Mouse (Mus musculus): ENCODE results near the gene Tomm40l. TPM values are rescaled to one million over a fixed set of nuclear protein-coding genes. Genes with fewer than 3 reads are reported as not detected.
A peak's percentile ranks its signal among the peaks of the same experiment; 100 is the strongest.

Tomm40l gene
- polyA plus RNA-seq, 1 experiment from 2014 or later = 45.5 TPM

GRCm38 (mm10) chr1:171223796-171224195 is 1.5 kb upstream of the Tomm40l start:
- ATAC-seq (ENCODE audit: low read depth) = no peak
- Histone ChIP-seq H3K9ac (replicated peaks; ENCODE audit: low read depth, low read length) (no peak overlapping the region), H3K27ac (ENCODE audit: low read depth, low read length) (no peak overlapping the region), H3K4me2 (ENCODE audit: low read depth, low read length) (no peak overlapping the region), H3K4me1 (ENCODE audit: control insufficient read depth, insufficient read depth, low read length) (peaks cover 11% of the 10 kb centered on the region), H3K36me3 (ENCODE audit: control insufficient read depth, insufficient read depth, low read length) (peaks cover 6% of the 10 kb centered on the region; the same call in 1 of the 2 replicates), H3K4me3 (ENCODE audit: low read depth, low read length) (no peak overlapping the region), H3K9me3 (ENCODE audit: control insufficient read depth, low read length) (no peaks in the 10 kb centered on the region), H3K27me3 (ENCODE audit: control insufficient read depth, insufficient read depth, low read length) (no peaks in the 10 kb centered on the region)
- WGBS = 96% methylated on average over 2 of the region's 2 CpGs

GRCm38 (mm10) chr1:171223168-171223567 is 854 bp upstream of the Tomm40l start:
- ATAC-seq (ENCODE audit: low read depth) = no peak
- no peaks in the 10 kb centered on the region for H3K9me3 ChIP-seq (ENCODE audit: control insufficient read depth, low read length)
- H3K27ac ChIP-seq (ENCODE audit: low read depth, low read length) = peak overlapping the region; percentile 11; the same call in 1 of the 2 replicates
- no peak overlapping the region for H3K4me3 ChIP-seq (ENCODE audit: low read depth, low read length)
- no peak overlapping the region for H3K9ac ChIP-seq (replicated peaks; ENCODE audit: low read depth, low read length)
- peak overlapping the region; percentile 89; the same call in 1 of the 2 replicates for H3K4me2 ChIP-seq (ENCODE audit: low read depth, low read length)
- H3K27me3 ChIP-seq (ENCODE audit: control insufficient read depth, insufficient read depth, low read length) = no peaks in the 10 kb centered on the region
- peaks cover 11% of the 10 kb centered on the region for H3K4me1 ChIP-seq (ENCODE audit: control insufficient read depth, insufficient read depth, low read length)
- H3K36me3 ChIP-seq (ENCODE audit: control insufficient read depth, insufficient read depth, low read length) = peaks cover 9% of the 10 kb centered on the region; the same call in 1 of the 2 replicates
- WGBS = 85% methylated on average over 6 of the region's 6 CpGs

- Histone ChIP-seq H3K27ac (ENCODE audit: low read depth, low read length) (peak overlapping the region; percentile 11; the same call in 1 of the 2 replicates), H3K9me3 (ENCODE audit: control insufficient read depth, low read length) (no peaks in the 10 kb centered on the region), H3K9ac (replicated peaks; ENCODE audit: low read depth, low read length) (peak overlapping the region; percentile 66), H3K36me3 (ENCODE audit: control insufficient read depth, insufficient read depth, low read length) (peaks cover 9% of the 10 kb centered on the region; the same call in 1 of the 2 replicates), H3K4me2 (ENCODE audit: low read depth, low read length) (peak overlapping the region; percentile 89), H3K27me3 (ENCODE audit: control insufficient read depth, insufficient read depth, low read length) (no peaks in the 10 kb centered on the region), H3K4me1 (ENCODE audit: control insufficient read depth, insufficient read depth, low read length) (peaks cover 11% of the 10 kb centered on the region), H3K4me3 (ENCODE audit: low read depth, low read length) (peak overlapping the region; percentile 66)
- WGBS = 5% methylated on average over 22 of the region's 22 CpGs
- no peak; the same call in 1 of the 2 replicates for ATAC-seq (ENCODE audit: low read depth)
These were observed 777 bp downstream of the Tomm40l start for GRCm38 (mm10) chr1:171221281-171222193.

- peak overlapping the region; percentile 66 for H3K4me3 ChIP-seq (ENCODE audit: low read depth, low read length)
- WGBS = 4% methylated on average over 10 of the region's 10 CpGs
- H3K27ac ChIP-seq (ENCODE audit: low read depth, low read length) = no peak overlapping the region
- H3K9me3 ChIP-seq (ENCODE audit: control insufficient read depth, low read length) = no peaks in the 10 kb centered on the region
- H3K4me2 ChIP-seq (ENCODE audit: low read depth, low read length) = peak overlapping the region; percentile 89
- ATAC-seq (ENCODE audit: low read depth) = peak; percentile 32; the same call in 1 of the 2 replicates
- H3K4me1 ChIP-seq (ENCODE audit: control insufficient read depth, insufficient read depth, low read length) = peaks cover 11% of the 10 kb centered on the region
- H3K9ac ChIP-seq (replicated peaks; ENCODE audit: low read depth, low read length) = no peak overlapping the region
- H3K36me3 ChIP-seq (ENCODE audit: control insufficient read depth, insufficient read depth, low read length) = peaks cover 9% of the 10 kb centered on the region; the same call in 1 of the 2 replicates
- no peaks in the 10 kb centered on the region for H3K27me3 ChIP-seq (ENCODE audit: control insufficient read depth, insufficient read depth, low read length)
These were observed 1.4 kb downstream of the Tomm40l start for GRCm38 (mm10) chr1:171220871-171221270.

- H3K27ac ChIP-seq (ENCODE audit: low read depth, low read length) = no peak overlapping the region
- H3K9ac ChIP-seq (replicated peaks; ENCODE audit: low read depth, low read length) = no peak overlapping the region
- no peak overlapping the region for H3K4me2 ChIP-seq (ENCODE audit: low read depth, low read length)
- H3K4me1 ChIP-seq (ENCODE audit: control insufficient read depth, insufficient read depth, low read length) = peaks cover 7% of the 10 kb centered on the region
- no peaks in the 10 kb centered on the region for H3K27me3 ChIP-seq (ENCODE audit: control insufficient read depth, insufficient read depth, low read length)
- ATAC-seq (ENCODE audit: low read depth) = no peak
- H3K9me3 ChIP-seq (ENCODE audit: control insufficient read depth, low read length) = no peaks in the 10 kb centered on the region
- WGBS = 92% methylated on average over 18 of the region's 18 CpGs
- no peak overlapping the region for H3K4me3 ChIP-seq (ENCODE audit: low read depth, low read length)
- H3K36me3 ChIP-seq (ENCODE audit: control insufficient read depth, insufficient read depth, low read length) = peaks cover 9% of the 10 kb centered on the region; the same call in 1 of the 2 replicates
These were observed 5.9 kb downstream of the Tomm40l start for GRCm38 (mm10) chr1:171216241-171216955.

GRCm38 (mm10) chr1:171213801-171214496 is 8.4 kb downstream of the Tomm40l start, which contains the start of gene Nr1i3:
Gene Nr1i3, plus strand, starts transcription at chr1:171213970.
- Histone ChIP-seq H3K27me3 (ENCODE audit: control insufficient read depth, insufficient read depth, low read length) (no peaks in the 10 kb centered on the region), H3K9me3 (ENCODE audit: control insufficient read depth, low read length) (no peaks in the 10 kb centered on the region), H3K4me1 (ENCODE audit: control insufficient read depth, insufficient read depth, low read length) (no peaks in the 10 kb centered on the region), H3K27ac (ENCODE audit: low read depth, low read length) (no peak within 1 kb of the TSS), H3K4me3 (ENCODE audit: low read depth, low read length) (no peak within 1 kb of the TSS), H3K36me3 (ENCODE audit: control insufficient read depth, insufficient read depth, low read length) (0 out of 2 replicates have a peak, but pooled peaks cover 3% of the 10 kb centered on the region), H3K4me2 (ENCODE audit: low read depth, low read length) (no peak within 1 kb of the TSS), H3K9ac (replicated peaks; ENCODE audit: low read depth, low read length) (no peak within 1 kb of the TSS)
- 78% methylated on average over 10 of the region's 10 CpGs for WGBS
- ATAC-seq (ENCODE audit: low read depth) = no peak

GRCm38 (mm10) chr1:171212854-171213253 is 9.5 kb downstream of the Tomm40l start:
- WGBS = 67% methylated on average over 3 of the region's 3 CpGs
- H3K4me3 ChIP-seq (ENCODE audit: low read depth, low read length) = no peak overlapping the region

GRCm38 (mm10) chr1:171209409-171209808 is 12.9 kb downstream of the Tomm40l start:
- Histone ChIP-seq H3K4me3 (ENCODE audit: low read depth, low read length) (no peak overlapping the region), H3K9me3 (ENCODE audit: control insufficient read depth, low read length) (no peaks in the 10 kb centered on the region), H3K9ac (replicated peaks; ENCODE audit: low read depth, low read length) (no peak overlapping the region), H3K4me1 (ENCODE audit: control insufficient read depth, insufficient read depth, low read length) (no peaks in the 10 kb centered on the region), H3K36me3 (ENCODE audit: control insufficient read depth, insufficient read depth, low read length) (no peaks in the 10 kb centered on the region), H3K27ac (ENCODE audit: low read depth, low read length) (no peak overlapping the region), H3K27me3 (ENCODE audit: control insufficient read depth, insufficient read depth, low read length) (no peaks in the 10 kb centered on the region), H3K4me2 (ENCODE audit: low read depth, low read length) (no peak overlapping the region)
- ATAC-seq (ENCODE audit: low read depth) = no peak
- 29% methylated on average over 4 of the region's 4 CpGs for WGBS

More at GRCm38 (mm10) chr1:171212854-171213253, 9.5 kb downstream of the Tomm40l start:
- no peak overlapping the region for H3K27ac ChIP-seq (ENCODE audit: low read depth, low read length)
- H3K4me2 ChIP-seq (ENCODE audit: low read depth, low read length) = no peak overlapping the region
- H3K4me1 ChIP-seq (ENCODE audit: control insufficient read depth, insufficient read depth, low read length) = no peaks in the 10 kb centered on the region
- H3K9ac ChIP-seq (replicated peaks; ENCODE audit: low read depth, low read length) = no peak overlapping the region
- no peaks in the 10 kb centered on the region for H3K9me3 ChIP-seq (ENCODE audit: control insufficient read depth, low read length)
- H3K36me3 ChIP-seq (ENCODE audit: control insufficient read depth, insufficient read depth, low read length) = no peaks in the 10 kb centered on the region
- no peaks in the 10 kb centered on the region for H3K27me3 ChIP-seq (ENCODE audit: control insufficient read depth, insufficient read depth, low read length)
- ATAC-seq (ENCODE audit: low read depth) = no peak

All from neural tube, embryonic 14.5 days (tissue).